Mouse (Mus musculus): ENCODE data around the gene Syt1.

Syt1 gene

DNA sequence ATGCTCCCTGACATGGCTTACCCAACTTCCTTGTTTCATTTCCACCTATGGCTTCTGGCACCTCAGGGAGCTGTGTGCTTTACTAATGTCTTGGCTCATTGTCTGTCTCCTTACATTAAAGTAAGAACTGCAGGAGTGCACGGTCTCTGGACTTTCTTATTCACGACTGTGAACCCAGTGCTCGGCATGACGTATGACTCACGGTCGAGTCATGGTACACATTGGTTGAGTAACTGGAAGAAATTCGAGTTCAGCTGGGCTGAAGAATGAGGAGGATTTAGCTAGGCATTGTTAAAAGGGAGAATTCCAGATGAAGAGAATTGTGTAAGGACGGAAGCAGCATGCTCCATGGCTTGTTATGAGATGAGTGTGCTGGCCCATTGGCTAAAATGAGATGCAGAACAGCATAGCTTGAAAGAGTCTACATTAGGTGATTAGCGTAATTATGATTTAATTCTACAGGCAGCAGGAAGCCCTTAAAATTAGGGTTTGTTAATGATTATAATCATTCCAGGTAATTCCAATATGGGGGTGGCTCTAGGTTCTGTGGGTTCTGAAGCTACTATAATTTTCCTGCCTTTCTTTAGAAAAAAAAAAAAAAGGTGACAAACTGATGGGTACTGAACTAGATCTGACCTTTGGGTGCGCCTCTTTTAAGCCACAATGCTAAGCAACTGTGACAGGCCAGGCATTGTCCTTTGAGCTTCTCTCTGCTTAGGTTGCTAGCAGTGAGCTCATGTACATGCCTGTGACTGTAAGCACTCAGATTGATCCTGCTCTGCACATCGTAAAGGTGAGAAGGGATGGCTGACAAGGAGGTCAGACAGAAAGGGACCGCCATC lies 429.0 kb downstream of the Syt1 start:
- no peak for DNase-seq (ENCODE audit: extremely low spot score, low read depth, low spot score)

DNA sequence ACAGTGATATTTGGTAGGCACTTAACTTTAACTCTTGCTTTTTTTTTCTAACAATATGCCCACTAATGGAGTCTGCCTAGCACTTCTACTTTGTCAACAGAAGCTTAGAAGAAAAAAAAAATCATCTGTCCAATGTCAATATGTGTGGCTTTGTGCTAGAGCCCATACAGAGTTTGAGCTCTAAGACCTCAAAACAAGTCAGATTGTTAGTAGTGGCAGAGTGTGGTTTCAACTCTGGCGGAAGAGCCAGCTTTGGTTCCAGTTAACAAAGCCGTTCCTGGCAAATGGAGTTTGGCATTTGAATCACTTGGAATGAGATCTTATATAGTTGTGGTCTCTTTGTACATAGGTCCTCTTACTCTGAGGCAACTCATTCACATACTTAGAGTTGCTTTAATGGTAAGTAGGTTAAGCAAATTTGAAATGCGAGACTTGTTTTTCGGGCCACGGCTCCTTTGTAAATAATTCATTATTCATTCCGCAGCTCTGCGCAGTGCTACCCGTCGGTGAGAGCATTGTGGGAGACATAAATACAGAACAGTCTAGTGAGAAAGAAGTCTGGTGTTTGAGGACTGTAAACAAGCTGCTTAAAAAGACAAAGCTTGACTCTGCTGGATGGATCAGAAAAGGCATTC lies 429.9 kb downstream of the Syt1 start:
- no peak for DNase-seq (ENCODE audit: extremely low spot score, low read depth, low spot score)

DNA sequence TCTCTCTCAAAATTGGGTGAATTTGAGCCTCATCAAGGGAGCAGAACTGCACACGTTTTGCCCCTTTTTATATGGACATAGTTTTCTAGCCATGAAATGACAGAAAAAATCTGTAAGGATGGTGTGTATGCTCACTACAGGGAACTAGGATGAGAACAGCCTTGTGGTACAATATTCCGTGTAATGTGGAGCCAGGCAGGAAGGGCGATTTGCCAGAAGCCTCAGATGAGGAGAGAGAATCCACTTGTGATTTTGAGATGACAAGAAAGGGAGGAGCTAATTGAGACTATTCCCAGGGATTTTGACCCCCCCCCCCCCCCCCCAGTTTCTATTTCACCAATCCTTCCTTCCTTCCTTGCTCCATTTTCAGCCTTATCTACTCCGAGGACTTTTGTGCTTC lies 431.4 kb downstream of the Syt1 start:
- no peak for DNase-seq (ENCODE audit: extremely low spot score, low read depth, low spot score)

DNA sequence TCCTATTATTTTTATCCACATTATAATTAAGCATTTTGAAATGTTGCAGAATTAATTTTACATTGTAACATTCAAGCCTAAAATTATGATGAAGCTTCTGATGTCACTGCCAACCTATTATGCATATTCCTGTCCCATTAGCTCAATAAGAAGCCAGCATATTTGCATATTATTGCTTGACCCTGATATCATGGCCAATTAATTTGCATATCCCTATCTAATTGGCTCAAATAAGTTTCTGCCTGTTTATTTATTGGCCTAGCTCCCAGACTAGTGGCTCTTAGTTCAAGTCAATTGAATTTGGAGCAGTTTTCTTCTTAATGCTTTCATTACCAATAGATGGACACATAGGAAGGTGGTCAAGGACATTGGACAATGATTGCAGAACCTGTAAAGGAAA lies 433.2 kb downstream of the Syt1 start:
- no peak for DNase-seq (ENCODE audit: extremely low spot score, low read depth, low spot score)

DNA sequence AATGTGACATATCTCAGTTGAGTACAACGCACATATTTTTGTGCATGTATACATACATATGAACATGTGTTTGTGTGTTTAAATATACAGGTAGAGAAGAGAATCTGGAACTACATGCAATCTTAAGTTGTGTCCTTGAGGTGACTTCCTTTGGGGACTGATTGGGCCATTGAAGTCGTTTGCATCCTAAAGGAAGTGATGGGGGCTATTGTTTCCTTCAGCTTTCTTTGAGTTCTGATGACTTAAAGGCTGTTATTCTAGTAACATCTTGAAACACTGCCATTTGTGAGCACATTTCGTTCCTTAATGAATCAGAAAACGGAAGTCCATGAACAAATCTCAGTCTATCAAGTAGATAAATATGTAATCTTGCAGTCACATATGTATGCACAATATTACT lies 438.0 kb downstream of the Syt1 start:
- no peak for DNase-seq (ENCODE audit: extremely low spot score, low read depth, low spot score)

DNA sequence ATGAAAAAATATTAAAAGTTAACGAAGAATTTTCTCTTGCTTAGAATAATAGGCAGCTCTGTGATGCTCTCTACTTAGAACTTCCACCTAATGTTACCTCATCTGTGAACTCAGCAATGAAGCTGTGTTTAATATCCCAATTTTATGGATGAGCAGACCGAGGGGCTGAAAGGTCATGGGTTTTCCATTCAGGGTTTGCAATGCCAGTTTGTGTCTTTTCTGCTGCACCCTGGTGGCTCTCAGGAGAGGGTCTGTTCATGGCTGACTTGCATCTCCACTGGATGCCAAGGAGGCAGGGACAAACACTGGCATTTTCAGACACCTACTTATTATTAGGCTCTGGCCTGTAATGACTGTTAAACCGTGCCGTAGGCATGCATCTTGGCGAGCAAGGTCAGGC lies 439.7 kb downstream of the Syt1 start:
- DNase-seq (ENCODE audit: extremely low spot score, low read depth, low spot score): no peak

DNA sequence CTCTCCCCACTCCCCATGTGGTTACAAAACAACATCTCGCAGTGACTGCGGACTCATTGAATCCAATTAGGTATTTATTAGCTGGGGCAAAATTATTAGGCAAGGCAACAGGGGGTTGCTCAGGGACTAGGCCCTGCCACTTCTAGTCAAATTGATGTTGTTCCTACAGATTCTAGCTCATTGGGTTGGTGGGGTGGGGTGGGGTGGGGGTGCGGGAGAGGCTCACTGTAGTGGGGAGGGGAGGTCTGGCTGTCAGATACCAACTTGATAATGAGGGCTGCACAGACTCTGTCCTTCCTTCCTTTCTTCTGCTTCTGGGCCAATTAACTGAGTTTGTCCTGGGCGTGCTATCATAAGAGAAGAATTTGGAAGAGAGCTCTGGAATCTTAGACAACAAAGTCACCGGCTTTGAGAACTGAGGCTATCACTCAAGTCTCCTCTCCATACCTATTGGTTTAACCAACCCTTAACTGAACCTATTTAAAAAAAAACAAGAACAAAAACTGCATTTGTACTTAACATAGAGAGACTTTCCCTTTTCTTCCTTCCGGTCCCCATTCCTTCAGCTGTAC lies 441.1 kb downstream of the Syt1 start:
- DNase-seq (ENCODE audit: extremely low spot score, low read depth, low spot score): no peak

DNA sequence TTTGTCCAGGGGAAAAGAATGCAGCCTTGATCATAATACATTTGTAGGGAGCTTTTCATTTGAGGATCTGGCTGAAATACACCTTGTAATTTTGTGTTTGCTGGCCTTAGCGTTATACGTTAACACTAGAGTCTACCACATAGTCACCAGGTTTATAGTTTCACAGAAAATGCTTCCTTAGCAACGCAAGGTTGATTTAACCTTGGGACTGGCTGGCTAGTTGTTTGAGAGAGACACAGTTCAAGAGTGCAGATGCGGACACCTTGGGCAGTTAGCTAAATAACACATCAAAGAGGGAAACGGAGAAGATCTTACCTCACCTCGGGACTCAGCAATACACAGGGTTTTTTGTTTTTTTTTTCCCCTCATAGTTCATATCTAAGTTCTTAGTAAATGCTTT lies 441.9 kb downstream of the Syt1 start:
- no peak for DNase-seq (ENCODE audit: extremely low spot score, low read depth, low spot score)

DNA sequence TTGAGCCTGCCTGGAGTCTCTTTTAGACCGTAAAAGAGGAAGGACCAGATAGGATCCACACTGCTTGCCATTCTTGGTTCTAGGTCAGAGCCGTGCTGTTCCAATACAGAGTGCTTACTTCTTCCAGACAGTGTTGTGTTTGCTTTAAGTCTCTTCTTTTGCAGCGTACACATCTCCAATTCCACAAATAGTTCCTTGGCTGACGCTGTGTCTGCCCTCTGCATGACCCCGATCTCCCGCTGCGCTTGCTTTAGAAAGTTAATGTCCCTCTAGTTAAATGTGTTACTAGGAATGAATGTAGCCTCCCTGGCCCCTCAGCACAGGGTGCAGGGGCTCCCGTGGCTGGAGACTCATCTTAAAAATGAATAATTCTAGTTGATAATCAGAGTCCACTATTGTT lies 442.6 kb downstream of the Syt1 start:
- DNase-seq (ENCODE audit: extremely low spot score, low read depth, low spot score): no peak

DNA sequence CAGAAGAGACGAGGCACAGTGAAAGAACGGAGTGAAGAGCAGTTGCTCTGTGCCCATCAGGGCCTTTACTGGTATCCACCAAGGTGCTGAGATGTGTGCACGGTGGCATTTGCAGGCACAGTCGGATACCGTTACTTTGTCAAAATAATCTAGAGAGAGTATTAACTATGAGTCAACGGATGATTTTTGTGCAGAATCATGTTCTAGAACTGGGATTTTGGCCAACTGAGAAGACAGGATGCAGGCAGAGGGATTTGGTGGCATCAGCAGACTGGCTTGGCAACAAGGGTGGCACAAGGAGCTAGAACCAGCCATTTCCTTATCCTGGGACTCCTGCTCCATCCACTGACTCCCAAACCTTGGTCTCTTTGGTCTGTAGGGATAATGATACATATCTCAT lies 443.3 kb downstream of the Syt1 start:
- DNase-seq (ENCODE audit: extremely low spot score, low read depth, low spot score): no peak

DNA sequence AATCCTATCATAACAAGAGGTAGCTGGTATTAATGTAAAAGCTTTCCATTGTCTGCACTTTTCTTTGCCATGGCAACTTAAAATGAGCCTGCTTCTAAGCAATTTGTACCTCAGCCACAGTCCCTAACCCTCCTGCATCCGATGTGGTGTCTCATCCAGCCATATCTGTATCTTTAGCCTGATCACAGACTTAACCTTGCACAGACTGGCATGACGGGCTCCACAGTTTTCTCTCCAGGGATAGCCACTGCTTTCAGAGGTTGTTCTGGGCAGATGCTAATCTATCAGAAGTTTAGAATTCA lies 451.2 kb downstream of the Syt1 start:
- no peak for DNase-seq (ENCODE audit: extremely low spot score, low read depth, low spot score)

DNA sequence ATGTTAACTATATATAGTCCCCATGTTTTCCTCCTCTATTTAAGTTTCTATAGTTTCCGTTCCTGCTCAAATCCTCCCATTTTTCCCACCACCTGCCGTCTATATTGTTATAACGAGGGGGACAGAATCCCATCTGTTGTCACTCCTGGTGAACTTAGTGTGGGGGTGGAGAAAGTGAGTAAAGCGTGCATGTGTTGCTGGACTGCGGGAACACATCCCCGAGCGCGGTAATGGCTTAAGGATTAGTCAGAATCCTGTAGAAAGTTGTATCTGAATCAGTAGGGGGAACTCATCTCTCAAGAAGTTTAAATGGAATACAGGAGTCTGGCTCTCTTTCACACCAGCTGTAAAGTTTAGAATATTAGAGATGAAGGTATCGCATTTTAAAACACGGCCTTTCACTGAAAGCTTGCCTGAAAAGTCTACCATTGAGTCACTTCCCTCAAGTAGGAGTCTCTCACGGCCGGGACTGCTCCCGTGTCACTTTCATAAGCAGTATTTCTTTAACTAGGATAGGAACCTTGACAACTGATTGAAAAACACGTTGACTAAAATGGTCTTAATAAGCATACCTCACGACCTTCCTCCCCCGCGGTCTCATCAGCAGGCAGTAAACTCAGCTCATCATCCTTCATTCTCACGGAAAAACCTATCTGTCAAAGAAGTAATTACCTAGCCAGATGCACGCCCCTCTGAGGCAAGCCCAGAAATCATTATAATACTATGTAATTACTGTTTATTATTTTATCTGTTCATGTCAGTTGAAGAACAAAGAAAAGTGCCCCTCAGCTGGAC lies 451.8 kb downstream of the Syt1 start:
- no peak for DNase-seq (ENCODE audit: extremely low spot score, low read depth, low spot score)

DNA sequence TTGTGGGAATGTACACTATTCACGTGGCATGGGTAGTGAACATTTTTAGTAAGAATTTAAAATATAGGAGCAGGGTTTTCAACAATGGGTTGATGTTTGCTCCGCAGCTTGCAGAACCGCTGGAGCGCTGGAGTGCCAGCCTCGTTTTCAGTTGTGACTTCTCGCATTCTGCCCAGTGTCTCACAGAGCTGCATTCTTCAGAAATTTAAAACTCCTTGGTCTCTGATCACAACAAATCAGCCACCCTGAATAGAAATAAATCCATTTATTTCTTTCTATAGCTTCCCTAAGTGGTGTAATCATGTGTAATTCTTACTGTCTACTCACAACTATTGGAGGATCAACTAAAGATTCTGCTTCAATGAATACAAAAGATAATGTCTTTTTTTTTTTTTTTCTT lies 458.2 kb downstream of the Syt1 start:
- DNase-seq (ENCODE audit: extremely low spot score, low read depth, low spot score): no peak

DNA sequence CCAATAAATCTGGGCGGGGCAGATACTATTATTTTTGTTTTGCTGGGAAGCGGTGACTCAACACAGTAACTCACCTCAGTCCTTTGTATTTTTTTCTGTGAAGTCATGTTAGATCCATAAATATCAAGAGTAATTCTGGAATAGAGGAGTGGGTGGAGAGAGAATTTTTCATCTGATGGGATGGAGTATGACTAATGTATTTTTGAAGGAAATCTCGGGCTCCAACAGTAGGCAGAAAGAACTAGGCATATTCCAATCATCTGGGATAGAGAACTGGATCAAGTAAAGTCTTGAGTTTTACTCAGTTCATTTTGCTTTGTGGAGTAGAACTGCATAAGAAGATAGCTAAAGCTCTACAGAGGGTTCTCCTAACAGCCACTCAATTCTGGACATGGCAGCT lies 465.1 kb downstream of the Syt1 start:
- no peak for DNase-seq (ENCODE audit: extremely low spot score, low read depth, low spot score)

DNA sequence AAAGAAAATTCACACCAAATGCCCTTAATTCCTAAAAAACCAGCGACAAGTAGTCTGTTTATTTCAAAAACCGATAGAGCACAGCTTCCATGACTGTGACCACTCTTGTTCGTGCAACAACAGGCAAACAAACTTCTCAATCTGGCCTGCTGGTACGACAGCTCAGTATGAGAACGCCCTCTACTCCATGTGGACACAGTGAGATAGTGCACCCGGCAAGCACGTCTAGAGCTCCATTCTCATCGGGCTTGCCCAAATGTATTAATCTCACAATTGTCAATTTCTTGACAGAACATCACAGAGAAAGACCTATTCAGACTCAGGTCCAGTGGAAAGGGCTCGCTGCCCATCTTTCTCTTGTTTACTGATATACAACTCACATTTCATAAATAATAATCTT lies 469.2 kb downstream of the Syt1 start:
- DNase-seq (ENCODE audit: extremely low spot score, low read depth, low spot score): no peak

DNA sequence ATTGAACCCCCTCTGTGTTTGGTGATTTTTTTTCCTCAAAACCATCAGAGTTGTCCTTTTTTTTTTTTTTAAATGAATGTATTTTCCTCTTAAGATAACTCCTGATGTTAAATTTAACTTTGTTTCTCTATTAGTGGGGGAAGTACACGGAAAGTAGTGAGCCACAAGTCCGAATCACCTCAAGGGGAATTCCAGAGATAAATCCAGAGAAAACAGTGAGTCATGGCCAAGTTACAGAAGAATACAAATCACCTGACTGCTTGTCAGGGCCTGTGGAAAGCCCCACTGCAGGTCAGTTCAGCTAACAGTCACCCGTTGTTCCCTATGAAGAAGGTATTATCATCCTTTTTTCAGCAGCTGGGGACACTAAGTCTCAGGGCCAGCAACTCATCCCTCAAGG lies 472.2 kb downstream of the Syt1 start:
- DNase-seq (ENCODE audit: extremely low spot score, low read depth, low spot score): no peak

DNA sequence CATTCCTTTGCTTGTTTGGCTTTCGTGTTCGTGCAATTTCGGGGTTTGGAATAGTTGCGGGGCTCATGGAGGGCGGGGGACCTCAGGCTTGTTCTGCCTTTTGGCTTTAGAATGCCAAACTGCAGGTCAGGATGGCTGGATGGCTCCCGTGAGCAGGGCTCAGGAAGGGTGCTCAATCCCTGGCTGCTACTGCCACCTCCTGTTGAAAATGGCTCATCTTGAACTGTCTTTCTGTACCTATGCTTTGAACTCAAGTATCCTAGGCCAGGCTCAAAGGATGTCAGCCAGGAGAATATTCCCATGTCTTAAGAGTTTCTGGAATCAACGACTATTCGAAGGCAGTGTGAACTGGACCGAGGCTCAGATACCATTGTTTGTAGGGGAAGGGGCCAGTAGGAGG lies 473.1 kb downstream of the Syt1 start:
- no peak for DNase-seq (ENCODE audit: extremely low spot score, low read depth, low spot score)

DNA sequence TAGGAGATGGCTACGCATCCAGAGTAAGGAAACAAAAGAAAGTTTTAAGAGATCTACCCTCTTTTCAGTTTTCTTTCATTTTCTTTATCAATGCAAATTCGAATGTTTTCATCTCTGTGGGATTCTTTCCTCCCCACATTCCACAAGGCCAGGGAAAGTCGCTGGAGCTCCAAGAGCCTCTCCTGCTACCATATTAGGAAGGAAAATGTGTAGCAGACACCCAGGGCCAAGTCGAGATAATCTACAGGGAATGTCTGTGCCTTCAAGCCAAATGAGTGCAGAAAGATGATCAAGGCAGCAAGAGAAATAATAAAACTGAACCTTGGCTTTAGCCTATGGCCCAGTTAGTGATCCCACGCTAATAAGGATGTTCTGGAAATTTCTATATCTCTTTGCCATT lies 474.9 kb downstream of the Syt1 start:
- no peak for DNase-seq (ENCODE audit: extremely low spot score, low read depth, low spot score)

DNA sequence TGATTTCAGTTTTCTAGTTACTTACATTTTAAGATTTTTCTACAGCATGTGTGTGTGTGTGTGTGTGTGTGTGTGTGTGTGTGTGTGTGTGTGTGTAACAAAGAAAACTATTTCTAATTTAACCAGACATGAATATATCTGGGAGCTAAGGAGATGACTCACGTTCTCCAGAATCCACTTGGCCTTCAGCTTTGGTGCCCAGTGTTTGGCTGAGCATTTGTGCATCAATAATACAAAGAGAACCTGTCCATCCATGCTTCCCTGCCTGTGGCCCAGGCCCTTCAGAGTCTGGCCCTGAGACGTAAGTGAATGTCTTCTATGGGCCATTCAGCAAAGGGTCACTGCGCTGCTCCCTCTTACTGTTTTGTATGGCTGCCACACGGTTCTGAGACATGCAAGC lies 476.7 kb downstream of the Syt1 start:
- no peak for DNase-seq (ENCODE audit: extremely low spot score, low read depth, low spot score)

DNA sequence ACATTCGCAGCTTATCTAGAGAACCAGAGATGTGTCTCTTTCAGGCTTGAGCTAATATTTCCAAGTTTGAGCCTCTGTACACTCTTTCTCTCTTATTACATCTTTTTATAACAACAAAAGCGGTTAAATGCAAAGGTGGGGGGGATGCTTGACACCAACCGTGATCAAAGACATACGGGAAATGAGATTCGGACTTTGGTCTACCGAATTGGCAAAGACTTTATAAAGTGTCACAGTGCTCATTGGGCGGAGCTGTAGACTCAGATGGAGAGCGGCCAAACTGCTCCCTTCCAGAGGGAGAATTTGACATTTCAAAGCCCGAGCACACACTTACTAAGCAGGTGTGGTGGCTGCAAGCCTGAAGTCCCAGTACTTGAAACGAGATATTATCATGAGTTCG lies 477.9 kb downstream of the Syt1 start:
- no peak for DNase-seq (ENCODE audit: extremely low spot score, low read depth, low spot score)

DNA sequence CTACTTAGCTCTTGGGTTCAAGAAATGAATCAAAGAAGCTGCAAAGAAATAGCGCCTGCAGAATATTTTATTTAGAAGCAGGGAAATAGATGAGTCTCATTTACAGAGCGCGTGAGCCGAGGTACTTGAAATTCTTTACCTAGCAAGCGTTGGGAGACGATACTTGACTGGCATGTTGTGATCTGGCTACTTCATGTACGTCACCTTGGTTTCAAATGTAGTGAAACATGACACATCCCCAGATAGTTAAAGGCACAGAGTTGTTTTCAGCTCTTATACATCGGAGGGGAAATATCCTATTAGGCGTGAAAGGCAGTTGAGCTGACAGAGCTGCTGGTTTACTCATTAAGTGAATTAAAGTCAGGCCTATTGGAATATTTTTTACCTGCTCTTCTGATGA lies 478.5 kb downstream of the Syt1 start:
- no peak for DNase-seq (ENCODE audit: extremely low spot score, low read depth, low spot score)

DNA sequence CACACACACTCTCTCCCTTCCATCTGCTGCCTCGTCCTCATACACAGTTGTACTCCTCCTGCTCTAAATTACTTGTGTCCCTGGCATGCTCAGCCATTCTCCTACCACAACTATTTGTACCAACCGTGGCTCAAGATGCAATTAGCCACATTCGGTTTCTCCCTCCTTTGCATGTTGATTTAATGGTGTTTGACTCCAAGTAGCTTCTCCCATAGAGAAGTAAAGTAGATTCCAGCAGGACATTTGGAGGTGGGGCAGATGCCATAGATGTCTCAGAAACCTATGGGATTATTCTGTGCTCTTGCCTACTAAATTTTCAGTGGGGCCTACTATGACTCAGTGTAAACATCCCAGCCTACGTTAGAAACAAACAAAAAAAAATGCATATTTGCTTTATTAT lies 479.1 kb downstream of the Syt1 start:
- no peak for DNase-seq (ENCODE audit: extremely low spot score, low read depth, low spot score)
